Comparison of ENCODE assay signal across 7 mouse cellular contexts in the genomic region with DNA sequence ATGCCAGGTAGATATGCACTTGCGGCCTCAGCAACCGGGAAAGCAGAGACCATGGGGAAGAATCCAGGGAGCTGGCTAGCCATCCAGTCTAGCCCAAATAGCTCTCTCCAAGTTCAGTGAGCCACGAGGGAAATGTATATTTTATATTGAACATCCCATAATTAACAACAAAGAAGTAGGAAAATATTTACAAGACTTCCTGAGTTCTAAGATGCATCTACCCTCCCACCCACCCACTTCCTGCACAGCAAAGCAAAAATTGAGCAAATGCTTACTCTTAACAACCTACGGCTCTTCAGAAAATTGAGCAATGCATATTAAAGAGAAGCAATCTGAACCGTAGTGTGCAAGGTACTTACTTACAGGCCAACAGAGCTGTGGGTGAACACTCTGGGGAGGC. TPM values are rescaled to one million over a fixed set of nuclear protein-coding genes. Genes with fewer than 3 reads are reported as not detected.
A peak's percentile ranks its signal among the peaks of the same experiment; 100 is the strongest.
DNase-seq lines count a peak whose midpoint lies in the region; ATAC-seq lines count a peak whose summit lies in the region.

No protein-coding gene starts in this region.

- peak overlapping the region; percentile 69 for H3K4me2 ChIP-seq in neural tube, embryonic 11.5 days (ENCODE audit: low read depth)
- H3K4me2 ChIP-seq in forebrain, embryonic 11.5 days (ENCODE audit: low read depth, low read length, severe bottlenecking), result peak overlapping the region; percentile 85; the same call in 1 of the 2 replicates
- peak overlapping the region; percentile 61 for H3K4me2 ChIP-seq in limb, embryonic 15.5 days
- peak overlapping the region; percentile 67 for H3K4me2 ChIP-seq in stomach, embryonic 16.5 days (ENCODE audit: low read depth, low read length)

- no peak for ATAC-seq in neural tube, embryonic 11.5 days (ENCODE audit: insufficient read depth, low FRiP score, low TSS enrichment)
- ATAC-seq in forebrain, embryonic 11.5 days (replicated peaks; ENCODE audit: low FRiP score), result no peak
- no peak for ATAC-seq in limb, embryonic 15.5 days (ENCODE audit: insufficient number of reproducible peaks, low FRiP score, low TSS enrichment, low read depth)
- ATAC-seq in stomach, embryonic 16.5 days (ENCODE audit: insufficient read depth, low FRiP score), result no peak

- H3K36me3 ChIP-seq in neural tube, embryonic 11.5 days (ENCODE audit: control insufficient read depth, insufficient read depth, low read length), result 0 out of 2 replicates have a peak, but pooled peaks cover 3% of the 10 kb centered on the region
- H3K36me3 ChIP-seq in forebrain, embryonic 11.5 days (ENCODE audit: control insufficient read depth, insufficient read depth, low read length), result no peaks in the 10 kb centered on the region; the same call in 1 of the 2 replicates
- H3K36me3 ChIP-seq in limb, embryonic 15.5 days, result peaks cover 17% of the 10 kb centered on the region
- no peaks in the 10 kb centered on the region for H3K36me3 ChIP-seq in stomach, embryonic 16.5 days (ENCODE audit: control insufficient read depth, insufficient read depth, low read length)

- H3K4me3 ChIP-seq in neural tube, embryonic 11.5 days (ENCODE audit: low read depth, low read length), result no peak overlapping the region; the same call in 1 of the 2 replicates
- peak overlapping the region; percentile 90 for H3K4me3 ChIP-seq in forebrain, embryonic 11.5 days (ENCODE audit: low read depth, low read length)
- H3K4me3 ChIP-seq in limb, embryonic 15.5 days, result no peak overlapping the region
- H3K4me3 ChIP-seq in stomach, embryonic 16.5 days (replicated peaks; ENCODE audit: low read length), result peak overlapping the region; percentile 69

- peaks cover 14% of the 10 kb centered on the region for H3K4me1 ChIP-seq in neural tube, embryonic 11.5 days (ENCODE audit: control insufficient read depth, insufficient read depth, low read length)
- H3K4me1 ChIP-seq in forebrain, embryonic 11.5 days (replicated peaks; ENCODE audit: control insufficient read depth, insufficient read depth, low read length), result peaks cover 16% of the 10 kb centered on the region; the same call in 1 of the 2 replicates
- H3K4me1 ChIP-seq in limb, embryonic 15.5 days, result peaks cover 44% of the 10 kb centered on the region
- H3K4me1 ChIP-seq in stomach, embryonic 16.5 days (ENCODE audit: control insufficient read depth, insufficient read depth, low read length), result peaks cover 33% of the 10 kb centered on the region

- H3K27ac ChIP-seq in neural tube, embryonic 11.5 days (ENCODE audit: low read depth, low read length), result peak overlapping the region; percentile 94; the same call in 1 of the 2 replicates
- H3K27ac ChIP-seq in forebrain, embryonic 11.5 days (ENCODE audit: low read depth, low read length), result no peak overlapping the region; the same call in 1 of the 2 replicates
- H3K27ac ChIP-seq in limb, embryonic 15.5 days, result peak overlapping the region; percentile 100
- peak overlapping the region; percentile 99 for H3K27ac ChIP-seq in stomach, embryonic 16.5 days (ENCODE audit: low read length)

- no peak for DNase-seq in neural tube, embryonic 11.5 days (ENCODE audit: low spot score)
- no peak for DNase-seq in neural tube, embryonic 10.5 days (ENCODE audit: extremely low spot score, low spot score)
- DNase-seq in forebrain, embryonic 11.5 days (ENCODE audit: low spot score), result no peak
- no peak for DNase-seq in cerebellum, postnatal 10 days
- no peak for DNase-seq in layer of hippocampus, adult 8-10 months (ENCODE audit: low spot score in 2 of 2)

- no peaks in the 10 kb centered on the region for H3K27me3 ChIP-seq in neural tube, embryonic 11.5 days (ENCODE audit: control insufficient read depth, insufficient read depth, low read length)
- H3K27me3 ChIP-seq in forebrain, embryonic 11.5 days (ENCODE audit: control insufficient read depth, insufficient read depth, low read length), result no peaks in the 10 kb centered on the region
- H3K27me3 ChIP-seq in limb, embryonic 15.5 days, result no peaks in the 10 kb centered on the region
- H3K27me3 ChIP-seq in stomach, embryonic 16.5 days (ENCODE audit: control insufficient read depth, insufficient read depth, low read length), result no peaks in the 10 kb centered on the region

- no peaks in the 10 kb centered on the region for H3K9me3 ChIP-seq in neural tube, embryonic 11.5 days (ENCODE audit: control insufficient read depth, low read length)
- no peaks in the 10 kb centered on the region for H3K9me3 ChIP-seq in forebrain, embryonic 11.5 days (ENCODE audit: control insufficient read depth, low read length)
- no peaks in the 10 kb centered on the region for H3K9me3 ChIP-seq in limb, embryonic 15.5 days
- no peaks in the 10 kb centered on the region for H3K9me3 ChIP-seq in stomach, embryonic 16.5 days (replicated peaks; ENCODE audit: control insufficient read depth, low read length)

- peak overlapping the region; percentile 78 for H3K9ac ChIP-seq in neural tube, embryonic 11.5 days (ENCODE audit: low read length)
- peak overlapping the region; percentile 83 for H3K9ac ChIP-seq in forebrain, embryonic 11.5 days (ENCODE audit: low read length)
- peak overlapping the region; percentile 64; the same call in 1 of the 2 replicates for H3K9ac ChIP-seq in limb, embryonic 15.5 days
- peak overlapping the region; percentile 84 for H3K9ac ChIP-seq in stomach, embryonic 16.5 days (ENCODE audit: low read length)

- 90% methylated on average over 5 of the region's 5 CpGs for WGBS in neural tube, embryonic 11.5 days
- 88% methylated on average over 5 of the region's 5 CpGs for WGBS in forebrain, embryonic 11.5 days
- 69% methylated on average over 5 of the region's 5 CpGs for WGBS in limb, embryonic 15.5 days
- 79% methylated on average over 5 of the region's 5 CpGs for WGBS in stomach, embryonic 16.5 days

RNA-seq across cellular contexts. Expression of a gene that starts 0.8 kb away (rescaled TPM):
- polyA plus RNA-seq in neural tube, embryonic 11.5 days (2014; fragmentation: Nextera tagmentation; extraction: Ambion mirVana), result 152 and 165 TPM in 2 replicates
- polyA plus RNA-seq in forebrain, embryonic 11.5 days (2014; fragmentation: Nextera tagmentation; extraction: Ambion mirVana), result 180 and 188 TPM in 2 replicates
- 130 and 132 TPM in 2 replicates for polyA plus RNA-seq in limb, embryonic 15.5 days (2015; fragmentation: Nextera tagmentation; extraction: Ambion mirVana)
- 129 and 130 TPM in 2 replicates for polyA plus RNA-seq in stomach, embryonic 16.5 days (2015; fragmentation: Nextera tagmentation; extraction: Ambion mirVana)
- 10 to 100 TPM; 16.1 to 18.5 (median 16.4) TPM for total RNA-seq in layer of hippocampus, adult 8-10 months (2022)

RNA-seq across cellular contexts. Expression of a gene that starts 3.8 kb away (rescaled TPM):
- 62.2 and 69.4 TPM in 2 replicates for polyA plus RNA-seq in neural tube, embryonic 11.5 days (2014; fragmentation: Nextera tagmentation; extraction: Ambion mirVana)
- polyA plus RNA-seq in forebrain, embryonic 11.5 days (2014; fragmentation: Nextera tagmentation; extraction: Ambion mirVana), result 58.2 and 61.5 TPM in 2 replicates
- polyA plus RNA-seq in limb, embryonic 15.5 days (2015; fragmentation: Nextera tagmentation; extraction: Ambion mirVana), result 84.1 and 95.5 TPM in 2 replicates
- polyA plus RNA-seq in stomach, embryonic 16.5 days (2015; fragmentation: Nextera tagmentation; extraction: Ambion mirVana), result 82.2 and 83.0 TPM in 2 replicates
- total RNA-seq in layer of hippocampus, adult 8-10 months (2022), result 100 to 1,000 TPM in 1 of 4 experiments, 10 to 100 TPM in 3; 85.3 to 108 (median 90.5) TPM

RNA-seq across cellular contexts. Expression of a gene that starts 26.8 kb away (rescaled TPM):
- 3.3 and 4.4 TPM in 2 replicates for polyA plus RNA-seq in neural tube, embryonic 11.5 days (2014; fragmentation: Nextera tagmentation; extraction: Ambion mirVana)
- 5.5 and 6.8 TPM in 2 replicates for polyA plus RNA-seq in forebrain, embryonic 11.5 days (2014; fragmentation: Nextera tagmentation; extraction: Ambion mirVana)
- polyA plus RNA-seq in limb, embryonic 15.5 days (2015; fragmentation: Nextera tagmentation; extraction: Ambion mirVana), result 15.0 and 15.4 TPM in 2 replicates
- 6.9 and 7.5 TPM in 2 replicates for polyA plus RNA-seq in stomach, embryonic 16.5 days (2015; fragmentation: Nextera tagmentation; extraction: Ambion mirVana)
- total RNA-seq in layer of hippocampus, adult 8-10 months (2022), result 10 to 100 TPM; 26.5 to 35.8 (median 29.7) TPM

RNA-seq across cellular contexts. Expression of a gene that starts 52.7 kb away (rescaled TPM):
- 0.23 and 0.36 TPM in 2 replicates for polyA plus RNA-seq in neural tube, embryonic 11.5 days (2014; fragmentation: Nextera tagmentation; extraction: Ambion mirVana)
- 0.59 and 0.72 TPM in 2 replicates for polyA plus RNA-seq in forebrain, embryonic 11.5 days (2014; fragmentation: Nextera tagmentation; extraction: Ambion mirVana)
- polyA plus RNA-seq in limb, embryonic 15.5 days (2015; fragmentation: Nextera tagmentation; extraction: Ambion mirVana), result 6.5 and 8.0 TPM in 2 replicates
- 1.8 and 2.6 TPM in 2 replicates for polyA plus RNA-seq in stomach, embryonic 16.5 days (2015; fragmentation: Nextera tagmentation; extraction: Ambion mirVana)
- total RNA-seq in layer of hippocampus, adult 8-10 months (2022), result 1 to 10 TPM in 2 of 4 experiments, under 1 TPM in 2; 0.83 to 1.3 (median 1.1) TPM

Comparison
In these comparisons a context has a peak if more than half of its experiments do, and no peak if none do; other contexts are left out.
1. H3K4me3 ChIP-seq: peak in forebrain, embryonic 11.5 days (single experiment) and stomach, embryonic 16.5 days (single experiment); none in neural tube, embryonic 11.5 days (single experiment) and limb, embryonic 15.5 days (single experiment).
2. Peak in every context shown above with its lines, with median percentiles within 50 percentile points of each other: H3K4me2 ChIP-seq and H3K9ac ChIP-seq.